Mouse (Mus musculus): ENCODE measurements around the gene Kdm2b.

Gene Kdm2b

DNA sequence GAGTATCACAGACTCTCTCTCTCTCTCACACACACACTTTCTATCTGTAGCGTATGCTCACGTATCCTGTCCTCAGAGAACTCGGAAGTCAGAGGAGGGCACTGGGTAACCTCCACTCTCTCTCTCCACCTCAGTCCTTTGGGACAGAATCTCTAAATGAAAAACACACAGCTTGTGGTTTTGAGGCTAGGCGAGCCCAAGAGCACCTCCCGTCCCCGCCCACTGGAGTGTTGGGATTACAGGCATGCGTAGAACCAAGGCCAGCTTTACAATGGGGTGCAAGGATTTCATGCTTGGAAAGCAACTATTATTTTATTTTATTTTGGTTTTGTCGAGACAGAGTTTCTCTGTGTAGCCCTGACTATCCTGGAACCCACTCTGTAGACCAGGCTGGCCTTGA is 67.7 kb downstream of the Kdm2b start:
- DNase-seq, result no peak

DNA sequence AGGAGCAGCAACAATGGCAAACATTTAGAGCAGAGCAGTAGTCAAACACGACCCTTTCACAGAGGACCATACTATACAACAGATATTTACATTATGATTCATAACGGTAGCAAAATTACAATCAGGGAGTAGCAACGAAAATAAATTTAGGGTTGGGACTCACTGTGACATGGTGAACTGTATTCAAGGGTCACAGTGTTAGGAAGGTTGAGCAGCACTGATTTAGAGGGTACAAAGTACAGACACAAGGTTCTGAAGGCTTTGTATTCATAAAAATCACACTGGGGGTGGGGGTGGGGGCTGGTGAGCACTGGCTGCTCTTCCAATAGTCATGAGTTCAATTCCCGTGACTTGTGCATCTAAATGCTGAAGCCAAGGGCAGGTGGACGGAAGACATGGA is 69.1 kb downstream of the Kdm2b start:
- no peak for DNase-seq

DNA sequence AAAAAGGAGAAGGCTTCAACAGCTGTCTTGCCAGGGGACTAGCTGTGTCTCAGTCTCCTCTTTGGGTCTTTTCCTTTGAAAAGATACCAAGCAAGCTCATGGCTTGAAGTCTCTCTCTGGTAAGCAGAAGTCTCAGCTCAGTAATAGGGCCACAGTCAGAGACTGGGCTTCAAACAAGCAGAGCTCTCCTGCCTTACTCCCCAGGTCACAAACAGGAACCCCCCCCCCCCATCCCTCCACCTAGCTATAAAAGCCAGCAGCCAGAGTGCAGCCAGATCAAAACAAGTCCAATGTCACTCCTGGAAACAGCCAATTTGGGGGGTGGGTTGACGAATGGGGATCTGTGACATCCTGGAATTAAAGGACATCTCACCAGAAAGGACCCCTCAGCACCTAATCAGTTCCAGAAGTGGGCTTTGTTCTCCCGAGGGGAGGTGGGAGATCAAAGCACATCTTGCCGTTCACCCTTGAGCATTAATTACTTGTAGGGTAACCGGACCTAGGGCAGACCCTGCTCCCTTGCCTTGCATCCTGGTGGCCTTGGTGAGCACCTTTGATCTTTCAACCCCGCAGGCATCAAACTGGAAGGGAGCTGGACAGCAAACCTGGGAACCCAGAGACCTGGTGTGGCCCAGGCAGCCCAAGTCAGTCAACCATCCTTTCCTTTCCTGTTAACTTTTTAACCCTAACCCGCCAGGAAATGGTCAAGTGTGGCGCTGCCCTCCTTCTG is 71.5 kb downstream of the Kdm2b start:
- DNase-seq, result no peak

DNA sequence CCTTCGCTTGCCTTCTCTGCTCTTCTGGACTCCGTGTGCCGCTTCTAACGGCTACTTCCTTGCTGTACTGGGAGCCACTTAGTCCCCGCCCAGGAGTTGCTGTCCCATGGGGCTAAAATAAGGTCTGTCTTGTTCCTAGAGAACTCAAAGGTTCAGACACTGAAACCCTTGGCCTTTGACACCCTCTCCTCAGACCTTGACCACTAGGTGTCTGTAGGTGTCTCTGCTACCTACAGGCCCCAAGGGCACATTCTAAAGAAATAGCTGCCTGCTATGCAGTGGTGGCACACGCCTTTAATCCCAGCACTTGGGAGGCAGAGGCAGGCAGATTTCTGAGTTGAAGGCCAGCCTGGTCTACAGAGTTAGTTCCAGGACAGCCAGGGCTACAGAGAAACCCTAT is 73.5 kb downstream of the Kdm2b start:
- no peak for DNase-seq

DNA sequence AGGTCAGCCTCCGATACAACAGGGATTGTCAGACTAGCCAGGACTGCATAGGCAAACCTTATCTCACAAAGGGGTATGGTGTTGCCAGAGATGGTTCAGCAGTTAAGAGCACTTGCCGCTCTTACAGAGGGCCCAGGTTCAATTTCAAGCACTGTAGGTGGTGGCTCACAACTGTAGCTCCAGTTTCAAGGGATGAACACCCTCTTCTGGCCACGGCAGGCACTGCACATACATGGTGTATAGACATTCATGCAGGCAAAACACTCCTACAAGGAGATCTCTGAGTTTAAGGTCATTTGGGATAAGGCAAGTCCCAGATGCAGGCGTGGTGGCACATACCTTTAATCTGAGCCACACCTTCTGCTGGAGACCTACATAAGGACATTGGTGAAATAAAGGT is 76.8 kb downstream of the Kdm2b start:
- no peak for DNase-seq

DNA sequence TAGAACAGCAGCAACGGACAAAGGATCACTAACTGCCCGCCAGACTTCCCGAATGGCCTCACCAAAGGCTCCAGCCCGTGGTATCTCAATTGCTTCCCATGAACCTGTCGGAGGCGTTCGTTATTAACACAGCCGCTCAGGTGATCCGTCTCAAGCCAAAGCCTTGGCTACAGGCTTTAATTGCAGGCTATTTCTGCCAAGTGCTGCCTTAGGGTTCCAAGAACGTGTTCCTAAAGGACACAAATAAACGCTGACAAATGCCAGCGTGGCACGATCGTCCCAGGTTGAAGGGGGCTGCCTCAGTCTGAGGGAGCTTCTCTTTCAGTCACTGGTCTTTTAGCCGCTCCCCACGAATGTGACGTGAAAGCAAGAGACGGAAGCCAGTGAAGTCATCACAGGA is 80.1 kb downstream of the Kdm2b start:
- DNase-seq, result no peak

DNA sequence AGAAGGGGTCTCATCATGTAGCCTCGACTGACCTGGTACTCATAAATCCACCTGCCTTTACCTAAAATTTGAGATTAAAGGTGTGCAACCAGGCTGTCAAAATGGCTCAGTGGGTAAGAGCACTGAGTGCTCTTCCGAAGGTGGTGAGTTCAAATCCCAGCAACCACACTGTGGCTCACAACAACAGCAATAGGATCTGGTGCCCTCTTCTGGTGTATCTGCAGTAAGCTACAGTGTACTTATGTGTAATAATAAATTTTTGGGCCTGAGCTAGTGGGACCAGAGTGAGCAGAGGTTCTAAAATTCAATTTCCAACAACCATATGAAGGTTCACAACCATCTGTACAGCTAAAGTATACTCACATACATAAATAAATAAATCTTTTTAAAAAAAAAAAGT is 81.6 kb downstream of the Kdm2b start:
- no peak for DNase-seq

DNA sequence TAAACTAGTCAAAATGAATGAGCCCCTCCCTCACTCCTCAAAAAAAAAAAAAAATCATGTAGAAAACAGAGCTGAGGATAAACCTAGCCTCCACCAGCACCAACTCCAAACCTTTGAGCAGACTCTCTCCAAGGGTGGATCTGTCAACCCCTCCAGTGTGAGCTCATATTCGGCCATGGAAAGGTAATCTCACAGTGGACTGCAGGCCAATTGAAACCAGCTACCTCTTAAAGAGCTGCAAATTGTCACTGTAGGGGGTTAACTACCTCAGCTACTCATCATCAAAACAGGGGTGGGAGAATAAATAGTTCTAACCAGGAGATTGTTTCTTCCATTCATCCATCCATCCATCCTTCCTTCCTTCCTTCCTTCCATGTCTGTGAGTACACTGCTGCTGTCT is 82.4 kb downstream of the Kdm2b start:
- no peak for DNase-seq

DNA sequence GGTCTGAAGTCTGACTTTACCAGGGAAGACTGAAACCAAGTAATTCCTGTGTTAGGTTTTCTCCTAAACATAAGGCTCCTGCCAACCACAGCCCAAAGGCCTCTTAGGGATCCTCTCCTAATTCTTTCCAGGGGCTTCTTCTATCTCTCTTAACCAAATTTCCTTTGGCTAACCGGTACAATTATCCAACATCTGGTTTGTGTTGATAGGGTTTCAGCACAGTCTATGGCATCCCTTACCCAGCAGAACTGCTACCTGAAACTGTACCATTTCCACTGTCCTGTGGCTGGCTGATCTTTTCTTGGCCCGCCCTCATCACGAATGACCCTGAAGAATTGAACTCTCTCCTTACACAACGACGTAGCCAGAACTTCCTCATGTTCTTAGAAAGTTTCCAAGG is 86.5 kb downstream of the Kdm2b start:
- no peak for DNase-seq

DNA sequence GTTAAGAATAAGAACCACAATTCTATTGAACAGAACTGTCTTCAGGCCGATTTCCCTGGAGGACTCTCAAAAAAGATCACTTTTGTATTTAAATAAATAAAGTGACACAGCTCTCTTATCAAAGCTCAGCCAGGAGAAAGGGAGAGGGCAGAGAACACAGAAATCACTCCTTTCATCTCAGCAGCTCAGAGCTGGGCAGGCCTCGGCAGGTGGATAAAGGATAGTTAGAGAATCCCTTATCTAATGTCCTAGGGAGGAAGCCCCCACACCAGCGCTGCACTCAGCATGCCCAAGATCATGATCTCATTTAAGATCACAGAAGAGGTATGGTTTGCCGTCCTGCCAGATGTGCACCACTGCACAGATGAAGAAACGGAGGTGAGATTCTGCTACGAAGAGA is 87.4 kb downstream of the Kdm2b start:
- DNase-seq, result no peak

DNA sequence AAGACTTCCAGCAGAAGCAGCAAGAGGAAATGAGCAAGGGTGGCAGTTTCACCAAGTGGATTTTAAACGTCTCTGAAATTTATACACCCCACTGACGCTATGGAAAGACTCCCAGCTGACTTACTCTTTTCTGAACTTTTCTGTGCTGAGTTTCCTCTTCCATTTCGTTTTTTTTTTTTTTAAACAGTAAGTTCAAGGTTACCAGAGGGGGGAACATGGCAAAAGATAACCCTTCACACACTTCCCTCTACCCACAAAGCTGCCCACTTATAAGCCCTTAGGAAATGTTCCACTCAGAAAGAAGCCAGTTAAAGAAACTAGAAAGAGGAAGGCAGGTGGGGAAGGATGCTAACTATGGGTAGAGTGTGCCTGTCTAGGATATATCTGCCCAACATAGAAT is 88.0 kb downstream of the Kdm2b start:
- DNase-seq, result no peak

DNA sequence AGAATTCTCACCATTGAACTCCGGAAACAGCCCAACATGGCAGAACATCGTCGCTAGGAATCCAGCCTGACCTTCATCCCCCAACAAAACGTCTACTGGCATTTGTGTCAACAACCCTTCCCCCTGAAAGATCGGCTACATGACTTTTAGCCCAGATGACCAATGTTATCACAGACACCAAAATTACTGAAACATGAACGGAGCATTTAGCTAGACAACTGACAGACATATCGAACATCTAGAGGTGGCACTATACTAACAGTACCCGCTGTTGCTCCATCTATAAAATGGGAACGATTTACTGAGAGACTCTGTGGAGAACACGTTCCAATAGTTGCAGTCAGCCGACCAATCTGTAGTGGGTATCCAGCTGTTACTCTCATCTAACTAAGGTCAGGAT is 88.4 kb downstream of the Kdm2b start:
- no peak for DNase-seq

DNA sequence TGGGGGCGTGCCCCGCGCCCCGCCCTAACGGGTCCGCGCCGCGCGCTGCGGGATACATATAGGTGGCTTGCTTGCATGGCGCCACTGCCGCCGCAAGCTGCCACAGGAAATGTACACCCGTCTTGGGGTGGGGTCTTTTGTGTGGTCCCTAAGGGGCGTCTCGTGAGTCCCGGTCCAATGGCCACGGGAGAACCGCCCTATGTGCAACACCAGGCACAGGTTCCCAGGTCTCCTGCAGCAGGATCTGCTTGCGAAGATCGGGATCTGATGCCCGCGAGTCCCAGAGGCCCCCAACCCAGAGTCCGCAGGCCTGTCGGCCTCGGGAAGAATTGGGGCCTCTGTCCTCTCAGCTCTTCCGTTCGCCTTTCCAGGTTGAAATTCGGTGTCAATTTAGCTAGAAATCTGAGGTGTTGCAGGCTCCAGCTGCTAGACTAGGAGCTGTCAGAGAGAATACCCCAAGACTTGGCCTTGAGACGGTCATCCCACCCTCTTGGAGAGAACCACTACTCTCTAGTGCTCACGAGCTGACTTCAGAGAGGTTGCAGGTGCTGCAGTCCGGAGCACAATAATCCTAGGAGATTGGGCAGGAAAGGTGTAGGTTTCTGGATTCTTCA is 89.0 kb downstream of the Kdm2b start:
- no peak for DNase-seq

DNA sequence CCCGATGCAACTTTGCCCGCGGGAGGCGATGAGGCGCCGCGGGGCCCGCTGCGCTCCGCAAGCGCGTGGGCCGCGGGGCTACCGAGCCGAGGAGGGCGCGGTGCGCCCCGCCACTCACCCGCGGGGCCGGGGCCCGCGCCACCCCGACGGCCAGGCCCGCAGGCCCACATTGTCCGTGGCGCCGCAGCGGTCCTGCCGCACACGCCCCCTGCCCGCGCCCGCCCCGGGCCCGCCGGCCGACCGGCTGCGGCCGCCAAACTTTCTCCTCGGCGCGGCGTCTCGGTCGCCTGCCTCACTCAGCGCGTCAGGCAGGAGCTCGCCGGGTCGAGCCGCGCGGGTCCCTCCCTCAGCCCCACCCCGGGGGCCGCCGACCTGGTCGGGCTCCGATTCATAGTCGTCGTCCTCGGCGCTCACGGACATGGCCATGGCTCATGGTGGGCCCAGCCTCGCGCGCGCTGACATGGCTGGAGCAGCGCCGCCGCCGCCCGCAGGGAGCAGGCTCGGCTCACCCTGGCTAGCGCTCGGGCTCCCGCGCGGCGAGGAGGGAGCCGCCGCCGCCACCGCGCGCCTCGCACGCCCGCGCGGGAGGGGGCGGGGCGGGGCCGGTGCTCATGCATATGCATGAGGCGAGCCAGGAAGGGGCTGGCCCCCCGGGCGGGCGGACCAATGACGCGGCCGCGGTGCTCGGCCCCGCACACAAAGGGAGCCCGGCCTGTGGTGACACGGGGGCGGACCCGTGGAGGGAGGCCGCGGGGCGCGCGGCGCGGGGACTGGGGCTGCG is 89.7 kb downstream of the Kdm2b start:
- peak; percentile 93 for DNase-seq

DNA sequence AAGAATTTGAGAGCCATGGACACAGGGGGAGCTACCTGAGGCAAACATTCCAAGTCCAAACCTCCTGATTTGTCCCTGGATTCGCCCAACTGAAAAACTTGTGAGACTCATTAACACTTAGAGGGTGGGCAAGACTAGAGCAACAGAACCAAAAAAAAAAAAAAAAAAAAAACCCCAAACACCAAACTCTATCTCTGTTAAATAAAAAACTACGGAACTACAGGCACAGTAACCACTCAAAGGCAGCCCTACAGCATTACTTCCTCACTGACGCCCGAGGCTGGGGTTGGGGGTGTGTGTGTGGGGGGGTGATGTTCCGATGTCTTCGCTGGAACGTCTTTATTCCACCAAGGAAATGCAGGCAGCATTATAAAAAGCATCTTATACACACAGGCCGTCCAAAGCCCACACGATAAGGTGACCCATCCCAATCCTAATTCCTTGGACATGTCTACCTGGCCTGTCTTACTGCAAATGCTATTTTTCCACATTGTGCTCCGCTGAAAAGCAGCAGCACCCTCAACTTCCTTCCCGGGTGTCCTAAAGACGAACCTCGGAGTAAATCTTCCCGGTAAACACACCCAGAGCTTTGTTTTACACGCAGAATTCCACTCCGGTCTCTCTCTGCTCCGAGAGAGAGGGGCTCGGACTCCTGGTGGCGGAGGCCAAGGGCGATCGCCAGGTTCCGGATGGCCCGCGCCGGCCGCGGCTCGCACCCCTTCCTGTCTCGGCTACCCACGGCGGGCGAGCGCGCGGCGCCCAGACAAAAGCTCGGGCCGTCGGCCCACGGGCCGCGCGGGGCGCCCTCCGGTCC is 90.5 kb downstream of the Kdm2b start:
- no peak for DNase-seq

DNA sequence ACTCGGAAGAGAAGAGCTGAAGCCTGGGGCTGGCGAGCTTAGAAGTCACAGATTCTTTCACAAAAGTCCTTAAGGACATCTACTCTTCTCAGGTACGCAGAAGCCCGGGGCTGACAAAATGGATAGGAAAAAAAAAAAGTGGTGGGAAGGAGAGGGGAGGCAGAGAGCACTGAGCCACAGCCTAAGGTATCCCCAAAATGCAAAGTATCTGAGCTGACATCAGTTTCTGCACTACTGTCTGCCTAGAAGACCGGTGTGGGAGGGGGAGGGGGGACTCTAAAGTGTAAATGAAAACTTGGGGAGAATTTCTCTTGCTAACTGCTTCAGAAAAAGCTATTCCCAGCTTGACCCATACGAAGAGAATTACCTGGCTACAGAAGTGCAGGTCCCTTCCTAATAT is 91.5 kb downstream of the Kdm2b start:
- DNase-seq, result no peak

DNA sequence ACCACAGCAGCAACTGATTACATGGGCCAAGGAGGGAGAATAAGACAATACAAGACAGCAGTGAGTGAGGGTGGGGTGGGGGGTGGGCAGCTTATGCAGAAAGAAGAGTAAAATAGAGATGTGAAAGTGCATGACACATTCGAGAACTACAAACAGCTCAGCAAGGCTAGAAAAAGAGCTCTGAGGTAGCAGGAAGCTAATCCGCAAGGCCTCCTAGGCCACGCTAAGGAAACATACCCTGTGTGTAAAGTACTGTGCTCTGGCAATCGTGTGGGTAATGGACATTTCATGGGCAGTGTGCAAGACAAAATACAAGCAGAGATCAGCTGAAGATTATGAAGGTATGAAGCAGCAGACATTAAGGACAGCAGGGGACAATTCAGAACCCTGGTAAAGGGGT is 94.8 kb downstream of the Kdm2b start:
- DNase-seq, result no peak

DNA sequence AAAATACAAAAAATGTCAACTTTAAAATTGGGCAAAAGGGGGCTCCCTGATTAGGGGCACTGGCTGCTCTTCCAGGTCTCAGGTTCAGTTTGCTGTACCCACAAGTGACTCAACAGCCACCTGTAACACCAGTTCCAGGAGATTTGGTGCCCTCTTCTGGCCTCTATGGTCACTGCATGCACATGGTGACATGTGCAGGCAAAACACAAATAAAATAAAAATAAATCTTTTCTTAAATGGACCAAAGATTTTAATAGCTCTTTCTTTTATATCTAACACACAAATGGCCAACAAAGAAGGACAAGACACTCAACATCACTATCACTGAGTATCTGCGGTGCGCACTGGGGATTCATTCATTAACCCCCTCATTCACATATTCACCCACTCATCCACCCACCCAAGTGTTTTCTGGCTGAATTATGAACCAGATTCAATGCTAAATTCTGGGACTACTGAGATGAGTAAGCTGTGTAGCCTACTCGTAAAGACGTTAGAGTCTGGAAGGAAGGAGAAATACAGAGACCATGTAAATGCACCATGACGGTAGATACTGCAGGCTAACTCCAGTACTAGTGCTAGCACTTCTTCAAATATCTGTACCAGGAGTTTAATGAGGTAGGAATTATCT is 95.5 kb downstream of the Kdm2b start:
- DNase-seq, result peak; percentile 51

DNA sequence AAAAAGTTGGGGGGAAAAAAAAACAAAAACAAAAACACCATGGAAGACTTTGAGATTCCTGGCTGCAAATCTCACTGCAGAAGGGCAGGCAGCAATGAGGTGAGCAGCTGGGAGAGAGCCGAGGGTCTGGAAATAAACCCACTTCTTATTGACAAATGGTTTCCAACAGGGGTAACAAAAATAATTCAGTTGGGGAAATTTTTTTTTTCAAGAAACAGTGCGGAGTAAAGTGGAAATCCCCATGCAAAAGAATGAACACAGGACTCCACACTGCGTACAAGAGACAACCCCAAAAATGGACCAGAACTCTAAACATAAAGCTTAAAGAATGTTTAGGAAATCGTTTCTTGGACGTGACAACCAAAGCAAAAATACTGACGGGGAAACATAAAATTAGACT is 96.4 kb downstream of the Kdm2b start:
- no peak for DNase-seq

DNA sequence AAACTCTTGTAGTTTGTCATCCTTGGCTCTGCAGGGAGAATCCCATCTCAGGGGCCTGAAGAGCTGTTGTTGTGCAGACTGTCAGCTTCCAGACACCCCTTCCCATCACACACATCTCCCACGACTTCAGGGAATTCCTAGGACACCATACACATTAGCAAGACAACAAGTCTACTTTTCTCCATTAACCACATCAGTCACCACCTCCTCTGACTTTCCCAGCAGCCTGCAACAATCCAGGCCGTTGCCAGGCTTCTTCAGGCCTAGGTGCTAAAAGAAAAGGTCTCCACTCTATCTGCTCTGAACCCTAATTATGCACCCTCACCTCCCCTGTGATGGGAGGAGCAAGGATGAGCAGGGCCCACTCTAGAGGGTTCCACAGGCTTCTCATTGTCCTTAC is 99.2 kb downstream of the Kdm2b start:
- DNase-seq, result no peak

DNA sequence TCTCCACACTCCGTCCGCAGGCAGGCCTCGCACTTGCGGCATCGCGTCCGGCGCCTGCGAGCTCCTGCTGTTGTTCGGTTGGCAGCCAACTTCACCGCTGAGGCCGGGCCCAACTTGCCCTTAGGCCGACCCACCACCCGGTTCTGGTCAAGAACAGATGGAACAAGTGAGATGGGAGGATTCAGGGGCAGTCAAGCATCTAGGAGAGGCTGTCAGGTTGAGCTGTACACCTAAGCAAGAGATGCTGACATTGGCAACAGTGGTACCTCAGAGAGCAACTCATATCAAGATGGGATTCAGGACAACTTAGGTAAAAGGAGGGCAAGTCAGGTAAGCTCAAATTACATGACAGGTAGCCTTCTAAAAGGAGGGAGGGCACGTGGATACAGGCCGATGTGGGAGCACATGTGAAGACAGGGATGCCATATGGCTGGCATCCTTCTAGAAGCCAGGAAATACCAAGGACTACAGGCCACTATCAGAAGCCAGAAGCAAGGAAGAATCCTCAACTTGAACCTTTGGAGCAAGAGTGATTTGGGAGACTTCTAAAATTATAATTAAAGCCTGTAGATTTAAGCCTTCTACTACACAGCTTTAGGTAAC is 100.9 kb downstream of the Kdm2b start:
- peak; percentile 71 for DNase-seq

DNA sequence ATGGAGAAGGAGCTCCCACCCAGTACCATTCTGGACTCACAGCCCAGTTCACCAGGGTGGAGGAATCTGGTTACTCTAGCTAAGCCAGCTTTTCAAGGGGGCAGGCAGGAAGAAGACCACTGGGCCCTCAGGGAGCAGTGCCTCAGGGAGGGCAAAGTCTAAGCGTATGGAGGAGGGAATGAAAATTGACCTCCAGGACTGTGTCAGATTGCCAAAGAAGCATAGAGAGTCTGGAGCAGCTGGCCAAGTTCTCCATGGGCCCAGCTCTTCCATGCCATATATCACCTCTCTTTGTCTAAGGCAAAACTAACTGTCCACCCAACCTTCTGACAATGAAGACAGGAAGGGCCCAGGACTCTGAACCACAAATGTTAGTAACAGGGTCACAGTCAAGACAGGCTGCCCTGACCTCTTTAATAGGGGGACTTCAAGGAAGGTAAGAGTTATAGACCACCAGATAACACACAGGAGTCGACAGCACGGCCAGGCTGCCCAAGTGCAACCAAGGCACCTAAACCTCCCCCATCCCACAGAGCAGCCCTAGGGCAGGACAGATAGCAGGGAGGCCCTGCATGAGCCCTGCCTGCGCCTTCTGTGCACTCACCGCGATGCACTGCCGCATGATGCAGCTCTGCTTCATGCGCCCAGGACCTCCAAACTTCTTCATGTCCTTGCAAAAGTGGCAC is 101.6 kb downstream of the Kdm2b start:
- no peak for DNase-seq
